Mouse (Mus musculus): Measurements from ENCODE around the gene Ccdc9. TPM values are rescaled to one million over a fixed set of nuclear protein-coding genes. Genes with fewer than 3 reads are reported as not detected.
"Not testable (repeated sequence)": the region's sequence is repeated elsewhere in the genome, so short reads cannot be mapped to it uniquely, and the experiment has no call there.

Gene Ccdc9
- total RNA-seq, 2 experiments from 2014 or later = 65.7 to 106 TPM

- peak; percentile 22 for ATAC-seq (replicated peaks; ENCODE audit: low FRiP score, low TSS enrichment, poor library complexity, severe bottlenecking)
Measured at GRCm38 (mm10) chr7:16309318-16310019, 22.9 kb upstream of the Ccdc9 start.

- ATAC-seq (replicated peaks; ENCODE audit: low FRiP score, low TSS enrichment, poor library complexity, severe bottlenecking) = no peak
Measured at GRCm38 (mm10) chr7:16308555-16309317, 22.1 kb upstream of the Ccdc9 start.

GRCm38 (mm10) chr7:16308093-16308492 is 21.5 kb upstream of the Ccdc9 start, which contains the start of gene Bbc3:
Gene Bbc3, plus strand, starts transcription at chr7:16308393.
- not testable (repeated sequence) for ATAC-seq (replicated peaks; ENCODE audit: low FRiP score, low TSS enrichment, poor library complexity, severe bottlenecking)

GRCm38 (mm10) chr7:16307141-16307540 is 20.5 kb upstream of the Ccdc9 start:
- not testable (repeated sequence) for ATAC-seq (replicated peaks; ENCODE audit: low FRiP score, low TSS enrichment, poor library complexity, severe bottlenecking)

GRCm38 (mm10) chr7:16299419-16300035 is 12.9 kb upstream of the Ccdc9 start:
- peak; percentile 45 for ATAC-seq (replicated peaks; ENCODE audit: low FRiP score, low TSS enrichment, poor library complexity, severe bottlenecking)

GRCm38 (mm10) chr7:16298927-16299326 is 12.3 kb upstream of the Ccdc9 start:
- ATAC-seq (replicated peaks; ENCODE audit: low FRiP score, low TSS enrichment, poor library complexity, severe bottlenecking) = no peak

GRCm38 (mm10) chr7:16297616-16298015 is 11.0 kb upstream of the Ccdc9 start:
- ATAC-seq (replicated peaks; ENCODE audit: low FRiP score, low TSS enrichment, poor library complexity, severe bottlenecking) = no peak

GRCm38 (mm10) chr7:16296766-16297390 is 10.3 kb upstream of the Ccdc9 start:
- peak; percentile 50 for ATAC-seq (replicated peaks; ENCODE audit: low FRiP score, low TSS enrichment, poor library complexity, severe bottlenecking)

- ATAC-seq (replicated peaks; ENCODE audit: low FRiP score, low TSS enrichment, poor library complexity, severe bottlenecking) = peak; percentile 51
Measured at GRCm38 (mm10) chr7:16296146-16296545, 9.6 kb upstream of the Ccdc9 start.

GRCm38 (mm10) chr7:16295321-16295900 is 8.8 kb upstream of the Ccdc9 start:
- peak; percentile 53 for ATAC-seq (replicated peaks; ENCODE audit: low FRiP score, low TSS enrichment, poor library complexity, severe bottlenecking)

GRCm38 (mm10) chr7:16294837-16295236 is 8.2 kb upstream of the Ccdc9 start:
- peak; percentile 76 for ATAC-seq (replicated peaks; ENCODE audit: low FRiP score, low TSS enrichment, poor library complexity, severe bottlenecking)

GRCm38 (mm10) chr7:16294346-16294745 is 7.8 kb upstream of the Ccdc9 start:
- peak; percentile 66 for ATAC-seq (replicated peaks; ENCODE audit: low FRiP score, low TSS enrichment, poor library complexity, severe bottlenecking)

- no peak for ATAC-seq (replicated peaks; ENCODE audit: low FRiP score, low TSS enrichment, poor library complexity, severe bottlenecking)
Measured at GRCm38 (mm10) chr7:16287791-16288190, 1.2 kb upstream of the Ccdc9 start.

GRCm38 (mm10) chr7:16287016-16287415 is 421 bp upstream of the Ccdc9 start:
- no peak for ATAC-seq (replicated peaks; ENCODE audit: low FRiP score, low TSS enrichment, poor library complexity, severe bottlenecking)

- ATAC-seq (replicated peaks; ENCODE audit: low FRiP score, low TSS enrichment, poor library complexity, severe bottlenecking) = peak; percentile 38
Measured at GRCm38 (mm10) chr7:16285450-16286025, 1.1 kb downstream of the Ccdc9 start.

GRCm38 (mm10) chr7:16284904-16285303 is 1.7 kb downstream of the Ccdc9 start:
- ATAC-seq (replicated peaks; ENCODE audit: low FRiP score, low TSS enrichment, poor library complexity, severe bottlenecking) = no peak

GRCm38 (mm10) chr7:16284001-16284400 is 2.6 kb downstream of the Ccdc9 start:
- no peak for ATAC-seq (replicated peaks; ENCODE audit: low FRiP score, low TSS enrichment, poor library complexity, severe bottlenecking)

GRCm38 (mm10) chr7:16282334-16282733 is 4.3 kb downstream of the Ccdc9 start:
- no peak for ATAC-seq (replicated peaks; ENCODE audit: low FRiP score, low TSS enrichment, poor library complexity, severe bottlenecking)

- no peak for ATAC-seq (replicated peaks; ENCODE audit: low FRiP score, low TSS enrichment, poor library complexity, severe bottlenecking)
Measured at GRCm38 (mm10) chr7:16280721-16281120, 5.9 kb downstream of the Ccdc9 start.

All from megakaryocyte-erythroid progenitor cell, adult 5-6 weeks (primary cell).